Mouse (Mus musculus): Measurements from ENCODE around the gene Tns3.

- no peak for TF ChIP-seq EP300 (IDR thresholded peaks at IDR 0.05; ENCODE audit: low read depth)
- TF ChIP-seq CTCF (IDR thresholded peaks at IDR 0.05; ENCODE audit: low read depth): no peak
Measured at GRCm38 (mm10) chr11:8652116-8652714, 12.1 kb downstream of the Tns3 start.

Data from liver, postnatal 0 days (tissue).